Comparison of ENCODE assay signal across 27 mouse cellular contexts in the genomic region with DNA sequence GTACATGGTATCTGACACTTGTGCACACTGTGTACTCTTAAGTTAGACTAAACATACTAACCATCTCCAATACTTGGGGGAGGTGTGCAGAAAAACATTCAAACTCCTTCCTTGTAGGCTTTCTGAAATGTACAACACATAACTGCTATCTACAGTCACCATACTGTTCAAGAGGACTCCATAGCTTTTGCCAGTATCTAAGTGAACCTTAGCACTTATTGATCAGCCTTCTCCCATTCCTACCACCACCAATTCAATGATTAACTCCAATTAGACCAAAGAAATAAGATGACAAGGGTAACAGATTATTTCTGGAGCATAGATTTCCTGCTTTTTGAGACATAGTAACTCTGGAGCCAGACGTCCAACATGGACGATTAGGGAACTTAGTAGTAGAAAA. TPM values are rescaled to one million over a fixed set of nuclear protein-coding genes. Genes with fewer than 3 reads are reported as not detected.
DNase-seq lines count a peak whose midpoint lies in the region; ATAC-seq and TF ChIP-seq lines count a peak whose summit lies in the region.
"Had no signal": no experiment of that assay in that cellular context is flagged by ENCODE, and none has a peak within 500 bp of the region (broad histone marks: within the 10 kb centered on the region; RNA-seq: fewer than 3 reads in every experiment).

No protein-coding gene starts in this region.

- H3K79me2 ChIP-seq in liver, adult 2 months (ENCODE audit: control insufficient read depth, insufficient read depth, low read length), result no peaks in the 10 kb centered on the region; the same call in 1 of the 2 replicates

- TF ChIP-seq POLR2A in liver, adult 2 months (IDR thresholded peaks at IDR 0.05; ENCODE audit: extremely low read depth, insufficient read depth, low read length), result no peak

- TF ChIP-seq CTCF in liver, adult 2 months (IDR thresholded peaks at IDR 0.05; ENCODE audit: low read depth, low read length), result no peak
- TF ChIP-seq CTCF in liver, embryonic 14.5 days (IDR thresholded peaks at IDR 0.05; ENCODE audit: low read depth), result no peak
- TF ChIP-seq CTCF in liver, postnatal 0 days (IDR thresholded peaks at IDR 0.05; ENCODE audit: low read depth), result no peak

- H3K36me3 ChIP-seq in liver, adult 2 months (ENCODE audit: control insufficient read depth, insufficient read depth, low read length), result peaks cover 45% of the 10 kb centered on the region
- H3K36me3 ChIP-seq in liver, embryonic 11.5 days (ENCODE audit: control insufficient read depth, insufficient read depth, low read length), result peaks cover 15% of the 10 kb centered on the region
- peaks cover 15% of the 10 kb centered on the region for H3K36me3 ChIP-seq in intestine, embryonic 16.5 days (ENCODE audit: control insufficient read depth, insufficient read depth, low read length)
- peaks cover 19% of the 10 kb centered on the region for H3K36me3 ChIP-seq in liver, embryonic 14.5 days (replicated peaks; ENCODE audit: control insufficient read depth, insufficient read depth, low read depth)
- H3K36me3 ChIP-seq in liver, postnatal 0 days (replicated peaks; ENCODE audit: insufficient read depth, low read length), result peaks cover 51% of the 10 kb centered on the region

- H3K27me3 ChIP-seq in liver, adult 2 months (ENCODE audit: control insufficient read depth, insufficient read depth, low read length), result no peaks in the 10 kb centered on the region
- no peaks in the 10 kb centered on the region for H3K27me3 ChIP-seq in liver, embryonic 11.5 days (replicated peaks; ENCODE audit: control insufficient read depth, insufficient read depth, low read length)
- H3K27me3 ChIP-seq in intestine, embryonic 16.5 days (replicated peaks; ENCODE audit: control insufficient read depth, insufficient read depth, low read length), result no peaks in the 10 kb centered on the region
- no peaks in the 10 kb centered on the region for H3K27me3 ChIP-seq in liver, embryonic 14.5 days (ENCODE audit: control insufficient read depth, insufficient read depth, low read length)
- H3K27me3 ChIP-seq in liver, postnatal 0 days (ENCODE audit: insufficient read depth, low read length), result no peaks in the 10 kb centered on the region
- H3K27me3 ChIP-seq: CH12.LX; heart, embryonic 13.5 days; Patski had no signal

- H3K27ac ChIP-seq in liver, adult 2 months (replicated peaks; ENCODE audit: insufficient read depth, low read depth, low read length), result no peak overlapping the region; the same call in 1 of the 2 replicates
- no peak overlapping the region for H3K27ac ChIP-seq in liver, embryonic 11.5 days (ENCODE audit: low read depth, low read length)
- H3K27ac ChIP-seq in intestine, embryonic 16.5 days (ENCODE audit: low read length), result peak overlapping the region; percentile 48; the same call in 1 of the 2 replicates
- no peak overlapping the region for H3K27ac ChIP-seq in liver, embryonic 14.5 days
- no peak overlapping the region for H3K27ac ChIP-seq in liver, postnatal 0 days (ENCODE audit: low read depth)
- H3K27ac ChIP-seq: gastrocnemius, adult 2 months; heart, embryonic 13.5 days; hindbrain, embryonic 14.5 days; hindbrain, postnatal 0 days had no signal

- WGBS in liver, adult 2 months, result 24% methylated on average over 2 of the region's 2 CpGs
- WGBS in liver, embryonic 11.5 days, result 83% methylated on average over 2 of the region's 2 CpGs
- 70% methylated on average over 2 of the region's 2 CpGs for WGBS in intestine, embryonic 16.5 days
- WGBS in liver, embryonic 14.5 days (ENCODE audit: insufficient replicate concordance), result 71% methylated on average over 2 of the region's 2 CpGs
- 55% methylated on average over 2 of the region's 2 CpGs for WGBS in liver, postnatal 0 days (ENCODE audit: insufficient replicate concordance)

- H3K9me3 ChIP-seq in liver, embryonic 11.5 days (ENCODE audit: control insufficient read depth, low read length), result no peaks in the 10 kb centered on the region
- no peaks in the 10 kb centered on the region for H3K9me3 ChIP-seq in intestine, embryonic 16.5 days (ENCODE audit: control insufficient read depth, low read length)
- no peaks in the 10 kb centered on the region for H3K9me3 ChIP-seq in liver, embryonic 14.5 days (ENCODE audit: control insufficient read depth, low read length)
- no peaks in the 10 kb centered on the region for H3K9me3 ChIP-seq in liver, postnatal 0 days (ENCODE audit: low read length)
- H3K9me3 ChIP-seq: G1E; heart, embryonic 13.5 days had no signal

- no peak overlapping the region for H3K4me2 ChIP-seq in liver, embryonic 11.5 days
- H3K4me2 ChIP-seq in intestine, embryonic 16.5 days (ENCODE audit: low read depth, low read length), result no peak overlapping the region
- no peak overlapping the region; the same call in 1 of the 2 replicates for H3K4me2 ChIP-seq in liver, embryonic 14.5 days (ENCODE audit: low read depth)
- H3K4me2 ChIP-seq in liver, postnatal 0 days (ENCODE audit: low read depth, low read length), result 0 out of 2 replicates have a peak overlapping the region, but pooled peaks have one; percentile 13
- H3K4me2 ChIP-seq: heart, embryonic 13.5 days; hindbrain, embryonic 14.5 days had no signal

- H3K4me3 ChIP-seq in liver, adult 2 months (ENCODE audit: insufficient read depth, low read depth, low read length), result no peak overlapping the region
- H3K4me3 ChIP-seq in liver, embryonic 11.5 days (ENCODE audit: low read depth, low read length), result no peak overlapping the region
- no peak overlapping the region for H3K4me3 ChIP-seq in intestine, embryonic 16.5 days (ENCODE audit: low read length)
- no peak overlapping the region for H3K4me3 ChIP-seq in liver, embryonic 14.5 days (ENCODE audit: insufficient read depth in 1 of 2, low read depth in 2 of 2, low read length in 2 of 2)
- H3K4me3 ChIP-seq in liver, postnatal 0 days (ENCODE audit: low read depth, low read length), result no peak overlapping the region
- H3K4me3 ChIP-seq: gastrocnemius, adult 2 months; heart, embryonic 13.5 days had no signal

- TF ChIP-seq EP300 in liver, embryonic 14.5 days (IDR thresholded peaks at IDR 0.05; ENCODE audit: low read depth), result no peak
- TF ChIP-seq EP300 in liver, postnatal 0 days (IDR thresholded peaks at IDR 0.05; ENCODE audit: low read depth), result no peak

- peaks cover 10% of the 10 kb centered on the region for H3K4me1 ChIP-seq in liver, adult 2 months (ENCODE audit: control insufficient read depth, insufficient read depth, low read length)
- H3K4me1 ChIP-seq in liver, embryonic 11.5 days (replicated peaks; ENCODE audit: control insufficient read depth, insufficient read depth, low read length), result 0 out of 2 replicates have a peak, but pooled peaks cover 3% of the 10 kb centered on the region
- H3K4me1 ChIP-seq in intestine, embryonic 16.5 days (ENCODE audit: control insufficient read depth, insufficient read depth, low read length), result no peaks in the 10 kb centered on the region
- H3K4me1 ChIP-seq in liver, embryonic 14.5 days (replicated peaks; ENCODE audit: control insufficient read depth in 2 of 2, insufficient read depth in 2 of 2, low read length in 1 of 2), result peaks cover 0 to 6% of the 10 kb centered on the region in 2 experiments; a peak in 2 of 4 replicates
- H3K4me1 ChIP-seq in liver, postnatal 0 days (ENCODE audit: insufficient read depth), result 0 out of 2 replicates have a peak, but pooled peaks cover 3% of the 10 kb centered on the region
- H3K4me1 ChIP-seq: heart, embryonic 13.5 days had no signal

- no peak for ATAC-seq in liver, embryonic 11.5 days (replicated peaks; ENCODE audit: low FRiP score)
- peak; percentile 93 for ATAC-seq in intestine, embryonic 16.5 days
- peak; percentile 48; the same call in 1 of the 2 replicates for ATAC-seq in liver, embryonic 14.5 days (ENCODE audit: insufficient read depth)
- ATAC-seq in liver, postnatal 0 days, result peak; percentile 87
- ATAC-seq: forebrain, embryonic 14.5 days; forebrain, postnatal 0 days; hindbrain, postnatal 0 days; Patski had no signal

- no peak overlapping the region for H3K9ac ChIP-seq in liver, adult 2 months (ENCODE audit: low read depth, low read length)
- no peak overlapping the region for H3K9ac ChIP-seq in liver, embryonic 11.5 days (ENCODE audit: low read depth, low read length)
- no peak overlapping the region for H3K9ac ChIP-seq in intestine, embryonic 16.5 days (ENCODE audit: low read depth, low read length)
- no peak overlapping the region for H3K9ac ChIP-seq in liver, embryonic 14.5 days (replicated peaks)
- no peak overlapping the region for H3K9ac ChIP-seq in liver, postnatal 0 days (replicated peaks)
- H3K9ac ChIP-seq: forebrain, postnatal 0 days; heart, embryonic 13.5 days; hindbrain, embryonic 14.5 days had no signal

- DNase-seq in liver, adult 2 months (ENCODE audit: extremely low read depth, low read depth, low spot score), result peak; percentile 91
- no peak for DNase-seq in liver, embryonic 11.5 days (ENCODE audit: low spot score)
- DNase-seq in liver, embryonic 14.5 days (ENCODE audit: low read depth in 3 of 3, low spot score in 3 of 3), result no peak
- DNase-seq in liver, postnatal 0 days, result no peak
- DNase-seq in c-Kit-positive CD71-positive TER-119-positive erythroid progenitor cells, embryonic 14.5 days (ENCODE audit: low spot score), result no peak
- no peak for DNase-seq in cerebellum, adult 8-10 months
- no peak for DNase-seq in layer of hippocampus, postnatal 25 days (ENCODE audit: extremely low spot score in 1 of 2, low spot score in 1 of 2)
- DNase-seq: adrenal gland, postnatal 10 days; adrenal gland, postnatal 36 days; B cell, adult 2 months; cerebellum, adult 11-12 months; cerebellum, adult 9-10 months; cerebellum, postnatal 14 days; forebrain, postnatal 0 days; gastrocnemius, adult 2 months; gastrocnemius, postnatal 14 days; heart, adult 18-20 months; heart, postnatal 14 days; heart, postnatal 4 days had no signal

RNA-seq across cellular contexts. Expression of a gene that starts 22.7 kb away (rescaled TPM):
- 151 and 167 TPM in 2 replicates for total RNA-seq in liver, adult 2 months (2014; rRNA removed)
- 161 and 179 TPM in 2 replicates for polyA plus RNA-seq in liver, adult 2 months (2012; rRNA removed)
- polyA plus RNA-seq in liver, embryonic 11.5 days (2014; fragmentation: Nextera tagmentation; extraction: Ambion mirVana), result 147 and 157 TPM in 2 replicates
- 128 and 131 TPM in 2 replicates for polyA plus RNA-seq in intestine, embryonic 16.5 days (2015; fragmentation: Nextera tagmentation; extraction: Ambion mirVana)
- polyA plus RNA-seq in liver, embryonic 14.5 days (2012; rRNA removed), result 55.3 and 65.9 TPM in 2 replicates
- polyA plus RNA-seq in liver, embryonic 14.5 days (2014; fragmentation: Nextera tagmentation; extraction: Ambion mirVana), result 78.5 and 87.4 TPM in 2 replicates
- 55.3 and 61.2 TPM in 2 replicates for polyA plus RNA-seq in liver, postnatal 0 days (2015; fragmentation: Nextera tagmentation; extraction: Ambion mirVana)
- 10 to 100 TPM; 65.0 to 73.1 TPM for total RNA-seq in layer of hippocampus, postnatal 25 days (2021)
